Mouse (Mus musculus): ENCODE measurements at regions not wholly inside any gene's neighbourhood (a gene's known extent, or its start where the extent isn't known, plus 50 kb on each side); places are given as distances from the start of the nearest gene placed in this dataset.
"Not testable (repeated sequence)": the region's sequence is repeated elsewhere in the genome, so short reads cannot be mapped to it uniquely, and the experiment has no call there.

DNA sequence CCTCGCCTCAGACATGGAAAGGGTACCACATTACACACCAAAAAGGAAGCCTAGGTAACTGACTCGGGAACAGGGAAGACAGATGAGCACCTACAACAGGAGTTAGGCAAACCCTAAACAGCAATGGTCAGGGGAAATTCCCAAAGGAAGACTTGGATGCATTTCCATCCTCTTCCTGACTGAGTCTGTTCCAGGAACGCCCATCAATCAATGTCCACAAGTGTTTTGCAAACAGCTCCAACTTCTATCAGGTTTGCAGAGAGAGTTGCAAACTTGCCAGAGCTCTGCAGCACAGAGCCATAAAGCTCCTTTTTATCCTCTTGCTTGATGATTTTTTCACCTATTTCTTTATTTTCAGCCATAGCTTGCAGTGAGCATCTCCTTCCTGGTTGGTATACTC lies 464.9 kb upstream of the Jmjd1c start:
- DNase-seq (ENCODE audit: extremely low spot score in 1 of 2, low spot score in 2 of 2), result no peak
- intact Hi-C loops (cut with DNase I), result no loop called here

DNA sequence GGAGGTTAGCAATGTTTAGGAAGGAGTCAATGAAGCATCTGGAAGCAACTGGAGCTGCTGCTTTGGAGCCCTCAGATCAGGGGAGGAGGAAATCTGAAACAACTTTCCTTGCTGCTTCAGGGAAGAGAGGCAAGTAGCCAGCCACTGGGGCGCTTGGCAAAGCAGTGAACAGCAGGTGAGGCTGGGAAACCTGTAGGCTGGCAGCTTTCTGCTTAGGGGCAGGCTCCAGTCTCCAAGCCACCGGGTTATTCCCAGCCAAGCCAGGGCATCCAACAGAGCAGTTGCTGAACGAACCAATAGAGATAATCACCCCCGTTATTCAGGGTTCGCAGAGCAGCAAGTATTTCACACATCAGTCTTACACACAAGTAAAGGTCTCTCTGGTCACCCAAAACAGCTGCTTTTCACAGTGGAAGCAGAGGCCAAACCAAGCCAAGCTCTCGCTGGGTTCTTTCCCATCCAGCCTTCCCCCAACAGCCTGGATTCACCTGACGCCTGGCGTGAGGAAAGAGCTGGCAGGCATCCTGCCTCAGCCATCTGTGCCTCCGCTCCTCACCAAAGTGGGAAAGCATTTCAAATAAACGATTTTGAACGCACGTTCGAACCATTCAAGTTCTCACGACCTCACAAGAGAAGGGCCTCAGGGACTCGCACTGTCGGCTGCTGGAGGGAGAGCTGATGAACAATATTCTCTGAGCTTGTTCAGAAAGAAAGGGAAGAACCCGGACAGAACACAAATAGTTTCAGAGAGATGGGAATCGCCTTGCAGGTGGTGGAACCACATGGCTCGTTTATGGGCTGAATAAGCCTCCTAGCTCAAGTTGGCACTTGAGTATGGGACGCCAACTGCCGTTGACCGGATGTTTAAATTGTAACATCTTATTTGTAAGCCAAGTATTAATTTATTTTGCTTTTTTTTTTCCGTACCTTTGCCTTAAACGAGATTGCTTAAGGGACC lies 454.8 kb upstream of the Jmjd1c start:
- intact Hi-C loops (cut with DNase I), result no loop called here
- peak; percentile 41 to 44 for DNase-seq (ENCODE audit: extremely low spot score in 1 of 2, low spot score in 2 of 2)

DNA sequence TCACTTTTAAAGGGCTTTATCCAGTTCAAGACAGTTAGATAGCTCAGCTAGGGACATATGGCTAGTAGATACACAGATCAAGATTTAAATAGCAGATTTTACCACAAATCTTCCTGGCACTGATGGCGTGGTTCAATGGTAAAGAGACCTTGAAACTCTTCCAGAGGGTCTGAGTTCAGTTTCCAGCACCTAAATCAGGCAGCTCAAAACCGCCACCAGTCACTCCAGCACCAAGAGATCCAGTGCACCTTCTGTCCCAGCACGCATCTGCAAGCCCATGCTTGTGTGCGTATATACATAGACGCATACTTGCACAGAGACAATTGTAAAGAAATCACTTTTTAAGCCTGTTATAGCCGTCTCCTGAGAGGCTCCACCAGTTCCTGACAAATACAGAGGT lies 454.0 kb upstream of the Jmjd1c start:
- no peak for DNase-seq (ENCODE audit: extremely low spot score in 1 of 2, low spot score in 2 of 2)
- intact Hi-C loops (cut with DNase I), result no loop called here

DNA sequence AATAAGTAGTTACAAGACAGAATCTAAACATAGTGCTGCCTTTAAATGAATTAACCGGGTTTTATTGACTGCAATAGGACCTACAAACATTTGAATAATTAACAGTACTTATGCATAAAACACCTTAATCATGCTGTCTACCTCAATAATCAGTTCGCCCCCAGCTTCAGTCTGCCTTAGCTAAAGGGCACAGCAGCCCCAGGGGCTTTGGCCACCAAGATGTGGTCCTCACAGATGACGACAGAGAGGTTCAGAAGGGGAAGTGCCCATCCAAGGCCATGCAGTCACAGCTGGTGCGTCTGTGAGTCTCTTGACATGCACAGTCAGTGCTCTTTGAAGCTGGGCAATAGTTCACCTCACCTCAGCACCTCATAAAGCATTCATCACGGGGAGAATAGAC lies 452.8 kb upstream of the Jmjd1c start:
- no peak for DNase-seq (ENCODE audit: extremely low spot score in 1 of 2, low spot score in 2 of 2)
- intact Hi-C loops (cut with DNase I), result no loop called here

DNA sequence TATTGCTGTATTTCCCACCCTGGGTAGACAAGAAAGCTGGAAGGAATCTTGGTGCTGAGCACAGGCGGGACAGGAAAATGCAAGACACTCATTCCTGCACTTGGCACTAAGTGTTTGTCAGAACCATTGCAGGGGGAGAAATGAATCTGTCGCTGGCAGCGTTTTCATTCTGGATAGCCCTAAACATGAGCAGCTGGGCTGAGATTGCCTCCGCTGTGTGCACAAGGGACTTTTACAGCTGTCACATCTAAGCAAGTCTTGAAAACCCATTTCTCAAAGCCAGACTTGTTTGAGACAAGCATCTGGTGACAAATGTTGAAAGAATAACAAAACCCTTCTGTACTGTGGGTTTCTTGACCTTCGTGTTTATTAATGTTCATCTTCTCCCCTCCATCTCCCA lies 438.4 kb upstream of the Jmjd1c start:
- intact Hi-C loops (cut with DNase I), result no loop called here
- DNase-seq (ENCODE audit: extremely low spot score in 1 of 2, low spot score in 2 of 2), result no peak

DNA sequence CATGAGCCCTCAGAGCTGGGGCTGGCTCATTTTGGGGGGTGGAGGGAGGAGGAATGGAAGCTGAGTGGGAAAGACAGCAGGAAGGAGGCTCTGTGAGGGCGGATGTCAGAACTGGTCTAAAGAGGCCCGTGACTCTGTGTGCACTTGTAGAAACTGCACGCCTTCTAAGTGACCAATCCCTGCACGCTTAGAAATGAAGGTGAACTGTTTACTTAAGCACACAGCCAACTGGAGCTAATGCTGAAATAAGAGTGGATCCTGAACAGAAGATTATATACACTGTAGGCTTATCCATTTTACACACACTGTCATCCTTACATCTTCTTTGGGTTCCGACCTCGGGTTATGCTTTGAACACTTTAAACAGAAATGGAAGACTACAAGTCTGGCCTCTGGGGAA lies 412.8 kb upstream of the Jmjd1c start:
- intact Hi-C loops (cut with DNase I), result no loop called here
- no peak for DNase-seq (ENCODE audit: extremely low spot score in 1 of 2, low spot score in 2 of 2)

DNA sequence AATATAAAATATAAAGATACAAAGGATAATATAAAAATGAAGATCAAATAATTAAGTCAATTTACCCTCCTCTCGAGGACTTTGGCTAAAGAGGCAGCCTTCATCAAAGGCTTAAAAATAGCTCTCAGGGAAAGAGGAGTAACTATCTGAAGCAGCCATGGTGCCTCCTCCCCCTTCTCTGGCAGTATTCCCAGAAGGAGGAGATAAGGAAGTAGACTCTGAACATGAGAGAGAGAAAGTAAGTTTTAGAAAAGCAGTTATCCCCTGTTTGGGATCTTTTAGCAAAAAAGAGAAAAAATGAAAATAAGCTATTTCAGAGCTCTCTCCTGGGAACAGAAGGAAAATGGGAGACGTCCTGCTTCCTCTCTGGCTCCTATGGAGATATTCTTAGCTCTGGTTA lies 406.7 kb upstream of the Jmjd1c start:
- intact Hi-C loops (cut with DNase I), result not testable (repeated sequence)

DNA sequence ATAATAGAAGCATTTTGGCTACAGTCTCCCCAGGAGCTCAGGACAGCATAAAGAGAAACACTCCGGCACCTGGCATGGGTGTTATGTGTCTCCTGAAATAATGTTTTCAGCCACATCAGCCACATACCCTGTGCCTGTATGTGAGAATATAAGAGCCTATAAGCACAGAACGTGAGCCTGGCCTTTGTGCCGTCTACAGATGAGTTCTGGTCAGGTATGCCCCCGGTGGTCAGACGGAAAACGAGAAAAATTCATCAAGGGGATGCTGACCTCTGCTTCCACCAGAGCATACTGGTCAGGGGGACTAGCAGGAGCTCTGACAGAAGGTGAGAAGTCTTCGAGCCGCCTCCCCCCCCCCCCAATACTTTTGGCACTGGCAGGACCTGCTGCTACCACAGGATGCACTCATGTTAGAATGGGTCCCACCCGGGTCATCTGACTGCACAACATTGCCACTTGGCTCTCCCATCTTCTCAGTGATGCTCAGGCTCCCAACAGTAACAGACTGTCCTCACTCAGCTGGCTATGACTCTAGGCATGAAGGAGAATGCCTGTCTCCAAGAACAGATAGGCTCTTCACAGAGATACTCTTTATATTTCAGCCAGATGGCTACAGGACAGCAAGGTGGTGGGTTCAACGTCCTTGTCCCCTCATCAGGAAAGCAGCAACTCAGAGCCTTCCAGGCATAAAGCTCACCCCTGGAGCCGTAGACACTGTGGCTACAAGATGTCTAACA lies 401.2 kb upstream of the Jmjd1c start:
- DNase-seq (ENCODE audit: extremely low spot score in 1 of 2, low spot score in 2 of 2), result no peak
- intact Hi-C loops (cut with DNase I), result no loop called here

More for the DNA sequence above, 406.7 kb upstream of the Jmjd1c start:
- DNase-seq (ENCODE audit: extremely low spot score in 1 of 2, low spot score in 2 of 2), result not testable (repeated sequence)

DNA sequence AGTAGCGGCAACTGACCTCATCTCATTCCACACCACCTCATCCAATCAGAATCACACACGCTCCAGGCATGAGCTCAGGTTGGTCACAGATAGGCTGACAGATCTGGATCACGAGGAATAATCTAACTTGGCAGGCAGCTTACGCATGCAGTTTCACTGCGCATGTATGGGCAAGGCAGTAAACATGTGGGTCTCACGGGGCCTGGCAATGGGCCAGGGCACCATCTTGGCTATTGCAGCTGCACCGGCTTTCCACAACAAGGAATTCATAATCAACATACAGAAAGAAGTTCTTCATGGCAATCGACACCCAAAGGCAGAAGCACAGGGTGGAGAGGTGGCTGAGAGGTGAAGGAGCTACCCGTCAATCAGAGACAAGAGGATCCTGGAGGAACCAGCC lies 381.0 kb upstream of the Jmjd1c start:
- intact Hi-C loops (cut with DNase I); DNase-seq (ENCODE audit: extremely low spot score in 1 of 2, low spot score in 2 of 2): not testable (repeated sequence)

DNA sequence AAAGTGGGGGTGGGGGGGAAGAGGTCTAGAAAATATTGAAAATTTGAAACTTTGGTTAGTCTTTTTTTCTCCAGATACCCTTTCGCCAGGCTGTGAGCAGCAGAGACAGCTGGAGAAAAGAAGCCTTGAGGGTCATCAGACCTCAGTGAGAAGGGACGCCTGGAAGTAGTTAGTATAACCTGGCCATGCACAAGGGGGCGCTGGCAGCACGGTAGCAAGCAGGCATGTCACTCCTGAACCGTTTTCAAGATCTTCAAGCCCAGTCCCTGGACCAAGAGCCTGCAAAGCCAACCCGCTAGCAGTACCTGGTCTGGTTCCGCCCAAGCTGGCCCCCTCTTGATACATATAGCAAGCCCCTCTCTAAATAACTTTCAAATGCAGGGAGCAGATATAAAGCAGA lies 378.0 kb upstream of the Jmjd1c start:
- DNase-seq (ENCODE audit: extremely low spot score in 1 of 2, low spot score in 2 of 2), result no peak
- intact Hi-C loops (cut with DNase I), result no loop called here

DNA sequence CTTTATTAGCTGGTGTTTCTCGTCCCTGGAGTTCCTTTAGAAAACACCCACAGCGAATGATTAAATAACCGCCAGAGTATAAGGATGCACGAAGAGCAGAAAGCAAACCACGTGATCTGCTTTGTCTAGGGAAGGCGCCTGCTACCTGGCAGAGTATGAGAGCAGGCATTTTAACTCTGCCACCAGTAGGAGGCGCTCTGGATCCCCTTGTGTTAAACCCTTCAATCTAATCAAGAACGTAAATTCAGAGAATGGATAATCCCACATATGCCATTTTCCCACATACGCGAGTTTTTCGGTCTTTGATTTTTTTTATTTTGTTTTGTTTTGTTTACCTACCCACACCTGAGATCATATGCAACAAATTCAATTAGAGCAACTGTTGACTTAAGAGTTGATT lies 376.1 kb upstream of the Jmjd1c start:
- intact Hi-C loops (cut with DNase I), result no loop called here
- DNase-seq (ENCODE audit: extremely low spot score in 1 of 2, low spot score in 2 of 2), result no peak

DNA sequence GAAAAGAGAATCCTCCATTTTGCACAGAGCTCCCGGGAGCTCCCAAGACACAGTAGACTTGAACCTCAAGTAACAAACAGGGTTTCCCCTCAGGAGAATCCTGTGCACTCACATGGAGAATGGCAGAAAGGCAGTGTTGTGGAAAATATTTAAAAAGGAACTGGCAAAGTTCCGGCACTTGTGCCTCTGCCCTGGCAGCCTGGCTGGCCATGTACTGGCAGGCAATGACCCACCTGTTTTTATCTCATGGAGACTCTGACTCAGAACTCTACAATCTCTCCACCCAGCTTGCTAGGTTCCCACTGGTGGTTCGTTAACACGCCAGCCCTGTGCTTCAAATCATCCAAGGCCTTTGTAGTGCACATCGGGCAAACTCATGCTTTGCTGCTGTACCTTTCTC lies 362.3 kb upstream of the Jmjd1c start:
- intact Hi-C loops (cut with DNase I), result loop anchor here (10.0 kb wide), 1 partner anchor 159 kb away; no protein-coding TSS in a partner anchor
- DNase-seq (ENCODE audit: extremely low spot score in 1 of 2, low spot score in 2 of 2), result no peak

DNA sequence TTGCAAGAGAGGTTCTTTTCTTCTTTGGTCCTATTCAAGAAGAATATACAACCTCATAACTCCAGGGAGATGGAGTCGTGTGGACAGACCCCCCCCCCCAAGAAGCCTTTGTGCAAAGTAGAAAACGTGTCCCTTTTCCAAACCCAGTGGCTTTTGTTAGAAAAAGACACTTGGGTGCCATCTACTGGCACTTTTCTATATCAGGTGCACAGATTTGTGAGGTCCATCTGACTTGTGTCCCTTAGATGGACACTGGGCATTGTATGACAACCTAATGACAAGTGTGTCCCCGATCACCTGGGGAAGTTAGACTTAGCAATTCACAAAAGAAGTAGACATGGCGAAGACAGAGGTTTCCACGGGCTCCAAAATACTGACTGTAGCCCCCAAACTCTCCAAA lies 361.1 kb upstream of the Jmjd1c start:
- intact Hi-C loops (cut with DNase I), result loop anchor here (10.0 kb wide), 1 partner anchor 160 kb away; no protein-coding TSS in a partner anchor
- no peak for DNase-seq (ENCODE audit: extremely low spot score in 1 of 2, low spot score in 2 of 2)

DNA sequence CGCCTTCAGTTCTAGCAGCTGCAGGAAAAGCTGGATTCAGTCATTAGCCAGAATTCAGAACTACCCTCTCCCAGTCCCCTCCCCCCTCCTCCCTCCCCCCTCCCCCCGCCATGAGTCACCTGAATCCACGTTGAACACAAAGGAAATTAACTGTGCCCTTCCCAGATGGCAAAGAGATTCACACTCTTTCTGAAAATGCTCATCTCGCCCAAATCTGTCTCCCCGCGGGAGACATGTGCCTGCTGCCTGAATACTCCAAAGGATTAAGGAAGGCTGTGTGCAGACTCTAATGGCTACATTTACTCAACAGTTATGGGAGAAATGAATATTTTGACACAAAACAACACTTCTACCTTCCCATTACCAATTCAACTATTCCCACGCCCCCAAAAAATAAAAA lies 356.9 kb upstream of the Jmjd1c start:
- no peak for DNase-seq (ENCODE audit: extremely low spot score in 1 of 2, low spot score in 2 of 2)
- intact Hi-C loops (cut with DNase I), result loop anchor here (10.0 kb wide), 1 partner anchor 164 kb away; no protein-coding TSS in a partner anchor

DNA sequence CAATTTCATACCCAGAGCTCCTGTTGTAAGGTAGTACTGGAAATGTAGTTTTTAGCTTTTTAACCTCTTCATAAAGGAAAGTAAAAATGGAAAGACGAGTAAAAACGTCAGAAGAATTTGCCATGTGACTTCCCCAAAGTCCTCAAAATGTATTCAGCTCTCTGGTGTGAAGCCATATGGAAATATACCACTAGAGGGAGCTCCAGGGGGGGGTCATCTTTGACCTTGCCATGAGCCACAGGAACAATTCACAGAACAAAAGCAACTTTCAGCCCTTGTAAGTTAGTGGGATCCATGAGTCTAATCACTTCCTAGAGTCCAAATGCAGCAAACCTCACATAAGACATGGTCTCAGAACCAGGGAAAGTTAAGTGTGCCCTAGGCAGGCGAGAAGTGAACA lies 354.1 kb upstream of the Jmjd1c start:
- DNase-seq (ENCODE audit: extremely low spot score in 1 of 2, low spot score in 2 of 2), result no peak
- intact Hi-C loops (cut with DNase I), result no loop called here

DNA sequence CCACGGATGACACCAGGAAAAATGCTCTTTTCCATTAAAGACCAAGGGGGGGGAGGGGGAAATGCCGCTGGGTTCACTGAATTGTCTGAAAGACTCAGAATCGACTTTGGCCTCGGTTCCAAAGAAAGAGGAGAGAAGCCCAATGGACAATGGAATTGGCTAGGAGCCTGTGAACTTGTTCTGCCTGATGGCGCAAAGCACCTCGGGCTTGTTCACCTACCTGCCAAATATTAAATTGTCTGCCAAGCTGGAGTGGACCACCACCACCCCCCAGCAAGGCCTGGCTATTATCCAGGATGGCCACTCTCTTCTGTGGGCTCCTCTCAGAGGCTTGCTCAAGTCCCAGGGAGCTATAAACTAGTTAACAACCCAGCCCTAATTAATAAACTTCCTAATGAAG lies 352.7 kb upstream of the Jmjd1c start:
- no peak for DNase-seq (ENCODE audit: extremely low spot score in 1 of 2, low spot score in 2 of 2)
- intact Hi-C loops (cut with DNase I), result no loop called here

DNA sequence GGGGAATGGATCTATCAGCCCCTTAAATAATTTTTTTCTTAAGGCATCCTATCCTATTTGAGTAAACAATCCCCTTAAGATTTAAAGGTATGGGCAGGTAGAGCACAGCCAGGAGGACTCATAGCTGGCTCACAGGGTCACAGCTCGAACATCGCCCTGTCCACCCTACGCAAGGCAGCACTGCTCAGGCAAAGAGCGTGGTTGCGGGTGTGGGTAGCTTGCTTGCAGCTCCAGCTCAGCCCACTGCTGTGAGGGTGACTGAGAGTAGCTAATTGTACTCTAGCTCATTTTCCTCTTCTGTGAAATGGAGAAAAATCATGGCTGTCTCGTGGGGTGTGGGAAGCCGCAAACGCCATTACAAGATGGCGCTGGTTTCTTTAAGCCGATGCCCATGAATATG lies 350.1 kb upstream of the Jmjd1c start:
- intact Hi-C loops (cut with DNase I), result no loop called here
- DNase-seq (ENCODE audit: extremely low spot score in 1 of 2, low spot score in 2 of 2), result no peak

DNA sequence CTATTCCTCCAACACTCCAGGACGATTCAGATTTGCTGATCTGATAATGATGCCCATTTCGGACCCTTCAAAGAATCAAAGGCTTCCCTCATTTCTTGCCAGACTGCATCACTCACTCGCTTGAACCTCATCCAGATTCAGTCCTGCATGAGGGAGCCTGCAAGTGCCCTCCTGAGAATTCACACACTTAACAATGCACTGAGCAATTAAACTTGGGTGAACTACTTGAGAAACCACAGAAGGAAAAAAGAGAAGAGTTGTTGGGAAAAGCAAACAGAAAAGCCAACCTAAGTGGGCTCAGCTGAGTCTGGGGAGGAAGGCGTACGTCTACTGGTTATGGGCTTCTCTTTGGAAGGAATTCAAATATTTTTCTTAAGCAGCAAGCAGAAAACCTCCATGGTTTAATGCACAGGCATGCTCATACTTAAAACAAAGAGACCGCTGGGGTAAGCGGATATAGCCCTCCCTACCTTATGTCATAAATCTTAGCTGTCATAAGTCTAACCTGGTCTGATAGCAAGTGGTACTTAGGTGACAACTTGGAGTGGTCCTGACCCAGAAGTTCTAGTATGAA lies 343.6 kb upstream of the Jmjd1c start:
- intact Hi-C loops (cut with DNase I), result no loop called here
- no peak for DNase-seq (ENCODE audit: extremely low spot score in 1 of 2, low spot score in 2 of 2)

DNA sequence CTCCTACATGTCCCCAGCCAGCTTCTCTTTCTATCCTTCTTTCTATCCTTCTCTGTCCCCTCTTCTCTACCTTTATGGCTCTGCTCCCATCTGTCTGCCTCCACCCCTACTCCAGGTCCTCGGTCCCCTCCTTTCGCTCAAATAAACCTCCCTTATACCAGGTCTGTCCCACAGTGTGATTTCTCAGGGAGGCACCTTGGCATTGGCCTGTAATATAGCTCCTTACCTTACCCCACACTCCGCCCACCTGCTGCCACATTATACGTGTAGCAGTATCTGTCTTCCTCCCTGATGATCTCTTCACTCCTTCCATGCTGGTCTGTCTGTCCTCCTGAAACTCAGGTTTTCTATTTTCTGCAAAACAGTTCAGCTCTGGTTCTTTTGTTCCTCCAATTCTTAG lies 339.1 kb upstream of the Jmjd1c start:
- no peak for DNase-seq (ENCODE audit: extremely low spot score in 1 of 2, low spot score in 2 of 2)
- intact Hi-C loops (cut with DNase I), result no loop called here
